Mouse (Mus musculus) gastrocnemius, postnatal 25 days (tissue): Measurements from ENCODE around the gene Olfr295. TPM values are rescaled to one million over a fixed set of nuclear protein-coding genes. Genes with fewer than 3 reads are reported as not detected.

ENCODE experiments used
- DNase-seq: peaks from one replicate; pipeline ENCODE4 v3.0.0; 2022
- long read RNA-seq, 2 experiments: library from polyadenylated mRNA; stranded (forward); transcript quantifications; one replicate each; pipeline ENCODE4 v2.0.0; 2021
- total RNA-seq, 2 experiments: library from RNA; stranded (reverse); gene quantifications; 1 replicate in 1 of 2; 2 replicates in 1 of 2; pipeline ENCODE4 v1.2.3; 2021

Olfr295 gene
- total RNA-seq: not detected
- long read RNA-seq, experiment 1: 0 reads
- long read RNA-seq, experiment 2: 0 reads

DNA sequence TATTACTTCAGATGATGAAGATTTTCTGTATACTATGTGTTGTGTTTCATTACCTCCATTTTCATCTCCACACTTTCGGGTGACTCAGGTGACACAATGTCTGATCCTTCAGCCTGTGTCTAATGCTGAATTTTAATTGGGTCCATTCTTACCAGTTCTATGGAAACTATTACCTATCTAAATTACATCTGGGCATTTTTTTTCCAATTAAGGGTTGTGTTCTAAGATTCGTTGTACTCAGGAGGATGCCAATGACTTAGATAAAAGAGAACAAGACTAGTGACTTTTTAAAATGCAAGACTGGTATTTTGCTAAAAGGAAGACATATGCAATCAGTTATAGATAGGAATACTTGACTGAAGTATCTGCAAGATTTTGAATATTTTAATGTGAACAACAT is at the start of gene Olfr295:
Gene Olfr295, plus strand, starts transcription at position 301 of the 400 bp plus-strand sequence.
- no peak for DNase-seq

DNA sequence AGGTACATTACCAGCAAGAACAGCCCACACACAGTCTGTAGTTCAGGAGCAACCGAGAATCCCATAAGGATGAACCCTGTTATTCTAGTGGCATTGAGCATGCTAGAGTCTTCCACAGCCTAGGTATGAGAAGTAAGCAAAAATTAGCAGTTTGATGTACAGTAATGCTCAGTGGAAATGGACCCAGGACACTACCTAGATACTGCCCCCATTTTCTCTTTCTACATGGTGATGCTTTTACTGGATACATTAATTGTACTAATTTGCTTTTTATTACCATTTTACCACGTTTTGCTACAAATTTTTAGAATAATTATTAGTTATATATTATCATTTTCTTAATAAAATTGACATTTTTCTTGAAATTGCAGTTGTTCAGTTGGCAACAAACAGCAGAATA is 32.9 kb downstream of the Olfr295 start, which contains the start of gene Olfr294:
Gene Olfr294, minus strand, starts transcription at position 101 of the 400 bp plus-strand sequence.
- DNase-seq: no peak

Other genes with a start within 250 kb of the Olfr295 start
- gene Olfr307, start 246.3 kb upstream of the Olfr295 start, total RNA-seq: not detected
- gene Olfr305, start 216.9 kb upstream of the Olfr295 start, total RNA-seq: not detected
- gene Olfr304, start 197.2 kb upstream of the Olfr295 start, total RNA-seq: not detected
- not detected for gene Olfr303, start 186.1 kb upstream of the Olfr295 start, total RNA-seq
- not detected for gene Olfr301, start 180.0 kb upstream of the Olfr295 start, total RNA-seq
- not detected for gene Olfr299, start 123.9 kb upstream of the Olfr295 start, total RNA-seq
- not detected for gene Olfr298, start 91.4 kb upstream of the Olfr295 start, total RNA-seq
- not detected for gene Olfr297, start 63.9 kb upstream of the Olfr295 start, total RNA-seq
- not detected for gene Olfr294, start 32.8 kb downstream of the Olfr295 start, total RNA-seq
- gene Olfr293, start 65.2 kb downstream of the Olfr295 start, total RNA-seq: not detected
- gene Olfr292, start 104.5 kb downstream of the Olfr295 start, total RNA-seq: not detected
- under 1 TPM in 1 of 2 experiments, not detected in 1; 0.13 TPM for gene Folh1, start 192.1 kb downstream of the Olfr295 start, total RNA-seq
- gene Vmn2r77, start 211.2 kb downstream of the Olfr295 start, total RNA-seq: not detected